33 mouse cellular contexts compared by ENCODE assay signal in the genomic region with DNA sequence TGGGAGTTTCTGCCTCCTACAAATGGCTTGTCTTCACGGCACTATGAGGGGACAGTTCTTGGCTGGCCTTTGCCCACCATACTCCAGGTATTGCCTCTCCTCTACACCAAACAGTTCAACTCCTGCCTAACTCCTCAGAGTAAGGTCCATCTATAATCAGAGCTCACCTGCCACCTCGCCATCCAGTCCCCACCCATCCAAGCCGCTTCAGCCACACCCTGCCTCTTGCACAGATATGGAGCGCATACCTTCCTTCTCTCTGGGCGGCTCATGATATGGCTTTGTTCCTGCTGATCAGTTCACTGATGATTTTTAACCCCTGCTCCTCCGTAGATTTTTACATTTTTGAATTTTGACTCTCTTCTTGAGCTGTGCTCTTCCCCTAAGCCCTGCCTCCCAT. TPM values are rescaled to one million over a fixed set of nuclear protein-coding genes. Genes with fewer than 3 reads are reported as not detected.
DNase-seq lines count a peak whose midpoint lies in the region; ATAC-seq and TF ChIP-seq lines count a peak whose summit lies in the region.
"Had no signal": no experiment of that assay in that cellular context is flagged by ENCODE, and none has a peak within 500 bp of the region (broad histone marks: within the 10 kb centered on the region; RNA-seq: fewer than 3 reads in every experiment).

No protein-coding gene starts in this region.

- TF ChIP-seq EP300 in lung, postnatal 0 days (IDR thresholded peaks at IDR 0.05) = no peak

- no peaks in the 10 kb centered on the region for H3K27me3 ChIP-seq in lung, embryonic 14.5 days (ENCODE audit: insufficient read depth, low read length)
- H3K27me3 ChIP-seq in lung, postnatal 0 days (replicated peaks; ENCODE audit: insufficient read depth, low read length) = no peaks in the 10 kb centered on the region
- no peaks in the 10 kb centered on the region for H3K27me3 ChIP-seq in liver, embryonic 12.5 days (replicated peaks)
- H3K27me3 ChIP-seq in stomach, embryonic 14.5 days (ENCODE audit: control insufficient read depth, insufficient read depth, low read length) = no peaks in the 10 kb centered on the region
- H3K27me3 ChIP-seq in forebrain, postnatal 0 days (ENCODE audit: insufficient read depth, low read length) = no peaks in the 10 kb centered on the region
- H3K27me3 ChIP-seq: embryonic facial prominence, embryonic 15.5 days; forebrain, embryonic 12.5 days; hindbrain, embryonic 12.5 days; midbrain, embryonic 13.5 days had no signal

- no peak overlapping the region for H3K9ac ChIP-seq in lung, embryonic 14.5 days
- no peak overlapping the region for H3K9ac ChIP-seq in lung, postnatal 0 days (replicated peaks; ENCODE audit: low read depth)
- H3K9ac ChIP-seq in liver, embryonic 12.5 days = no peak overlapping the region
- no peak overlapping the region for H3K9ac ChIP-seq in stomach, embryonic 14.5 days (replicated peaks; ENCODE audit: low read depth, low read length)
- H3K9ac ChIP-seq in forebrain, postnatal 0 days = no peak overlapping the region
- H3K9ac ChIP-seq: embryonic facial prominence, embryonic 15.5 days; hindbrain, embryonic 12.5 days; liver, embryonic 14.5 days had no signal

- no peak for ATAC-seq in lung, embryonic 14.5 days (ENCODE audit: insufficient read depth)
- ATAC-seq in lung, postnatal 0 days = no peak
- no peak for ATAC-seq in liver, embryonic 12.5 days
- ATAC-seq in stomach, embryonic 14.5 days (ENCODE audit: insufficient number of reproducible peaks, insufficient read depth, low FRiP score, low read depth) = peak; percentile 70
- no peak for ATAC-seq in forebrain, postnatal 0 days

- H3K36me3 ChIP-seq in lung, embryonic 14.5 days (ENCODE audit: insufficient read depth) = no peaks in the 10 kb centered on the region
- H3K36me3 ChIP-seq in lung, postnatal 0 days (ENCODE audit: insufficient read depth, low read length) = no peaks in the 10 kb centered on the region
- no peaks in the 10 kb centered on the region for H3K36me3 ChIP-seq in liver, embryonic 12.5 days
- no peaks in the 10 kb centered on the region for H3K36me3 ChIP-seq in stomach, embryonic 14.5 days (ENCODE audit: control insufficient read depth, insufficient read depth, low read length)
- H3K36me3 ChIP-seq in forebrain, postnatal 0 days (ENCODE audit: insufficient read depth) = no peaks in the 10 kb centered on the region
- H3K36me3 ChIP-seq: embryonic facial prominence, embryonic 15.5 days; forebrain, embryonic 12.5 days; heart, embryonic 10.5 days; hindbrain, embryonic 12.5 days; midbrain, embryonic 13.5 days had no signal

- no peaks in the 10 kb centered on the region for H3K9me3 ChIP-seq in lung, embryonic 14.5 days (ENCODE audit: low read depth, low read length)
- H3K9me3 ChIP-seq in lung, postnatal 0 days (ENCODE audit: low read length) = no peaks in the 10 kb centered on the region
- H3K9me3 ChIP-seq in liver, embryonic 12.5 days (replicated peaks) = no peaks in the 10 kb centered on the region
- H3K9me3 ChIP-seq in stomach, embryonic 14.5 days (ENCODE audit: control insufficient read depth, low read depth, low read length) = no peaks in the 10 kb centered on the region
- H3K9me3 ChIP-seq in forebrain, postnatal 0 days (ENCODE audit: low read length) = no peaks in the 10 kb centered on the region
- H3K9me3 ChIP-seq: embryonic facial prominence, embryonic 15.5 days; forebrain, embryonic 12.5 days; heart, embryonic 10.5 days; hindbrain, embryonic 12.5 days; midbrain, embryonic 13.5 days had no signal

- no peak for DNase-seq in lung, embryonic 14.5 days
- DNase-seq in lung, postnatal 0 days (ENCODE audit: low spot score) = no peak
- DNase-seq in left cerebral cortex, postnatal 14 days (ENCODE audit: low spot score in 2 of 2) = no peak
- DNase-seq in urinary bladder, postnatal 4 days (ENCODE audit: low spot score in 2 of 2) = no peak
- DNase-seq in kidney, postnatal 10 days = no peak
- no peak for DNase-seq in forebrain, postnatal 0 days
- DNase-seq: adrenal gland, adult 8-10 months; cerebellum, adult 2 months; gastrocnemius, postnatal 14 days; heart, postnatal 36 days; kidney, adult 8-10 months; layer of hippocampus, postnatal 36 days; lung, postnatal 4 days; right cerebral cortex, postnatal 14 days had no signal

- no peak overlapping the region for H3K27ac ChIP-seq in lung, embryonic 14.5 days (ENCODE audit: low read depth)
- no peak overlapping the region for H3K27ac ChIP-seq in lung, postnatal 0 days (ENCODE audit: low read length)
- no peak overlapping the region for H3K27ac ChIP-seq in liver, embryonic 12.5 days
- no peak overlapping the region for H3K27ac ChIP-seq in stomach, embryonic 14.5 days (ENCODE audit: low read length)
- H3K27ac ChIP-seq in forebrain, postnatal 0 days (ENCODE audit: low read depth, low read length) = no peak overlapping the region
- H3K27ac ChIP-seq: embryonic facial prominence, embryonic 15.5 days; forebrain, embryonic 12.5 days; heart, embryonic 10.5 days; kidney, postnatal 0 days; liver, embryonic 14.5 days; midbrain, embryonic 13.5 days had no signal

- TF ChIP-seq CTCF in lung, embryonic 14.5 days (IDR thresholded peaks at IDR 0.05; ENCODE audit: low read depth) = no peak
- TF ChIP-seq CTCF in lung, postnatal 0 days (IDR thresholded peaks at IDR 0.05) = no peak
- no peak for TF ChIP-seq CTCF in forebrain, postnatal 0 days (IDR thresholded peaks at IDR 0.05; ENCODE audit: low read depth)

- peak overlapping the region; percentile 66; the same call in 1 of the 2 replicates for H3K4me2 ChIP-seq in lung, embryonic 14.5 days
- H3K4me2 ChIP-seq in lung, postnatal 0 days (replicated peaks; ENCODE audit: low read depth, low read length) = no peak overlapping the region
- 0 out of 2 replicates have a peak overlapping the region, but pooled peaks have one; percentile 75 for H3K4me2 ChIP-seq in liver, embryonic 12.5 days
- no peak overlapping the region for H3K4me2 ChIP-seq in stomach, embryonic 14.5 days (replicated peaks; ENCODE audit: low read depth, low read length)
- no peak overlapping the region for H3K4me2 ChIP-seq in forebrain, postnatal 0 days (ENCODE audit: low read depth)

- intact Hi-C loops in left cerebral cortex, postnatal 14 days (cut with DNase I) = loop anchor here (5.0 kb wide), 1 partner anchor 136 kb away; no protein-coding TSS in a partner anchor

- peaks cover 21% of the 10 kb centered on the region for H3K4me1 ChIP-seq in lung, embryonic 14.5 days (ENCODE audit: insufficient read depth)
- peaks cover 25% of the 10 kb centered on the region; the same call in 1 of the 2 replicates for H3K4me1 ChIP-seq in lung, postnatal 0 days (ENCODE audit: insufficient read depth, low read depth, low read length)
- H3K4me1 ChIP-seq in liver, embryonic 12.5 days = peaks cover 32% of the 10 kb centered on the region
- H3K4me1 ChIP-seq in stomach, embryonic 14.5 days (ENCODE audit: control insufficient read depth, insufficient read depth, low read length) = peaks cover 37% of the 10 kb centered on the region; the same call in 1 of the 2 replicates
- H3K4me1 ChIP-seq in forebrain, postnatal 0 days (ENCODE audit: insufficient read depth) = 0 out of 2 replicates have a peak, but pooled peaks cover 8% of the 10 kb centered on the region

- H3K4me3 ChIP-seq in lung, embryonic 14.5 days (ENCODE audit: low read depth, low read length) = no peak overlapping the region
- no peak overlapping the region for H3K4me3 ChIP-seq in lung, postnatal 0 days (ENCODE audit: low read depth, low read length)
- no peak overlapping the region for H3K4me3 ChIP-seq in liver, embryonic 12.5 days
- no peak overlapping the region for H3K4me3 ChIP-seq in stomach, embryonic 14.5 days (ENCODE audit: low read depth, low read length)
- H3K4me3 ChIP-seq in forebrain, postnatal 0 days (ENCODE audit: low read depth, low read length) = no peak overlapping the region

- 68% methylated on average over 6 of the region's 6 CpGs for WGBS in lung, embryonic 14.5 days
- WGBS in lung, postnatal 0 days = 69% methylated on average over 6 of the region's 6 CpGs
- 32% methylated on average over 6 of the region's 6 CpGs for WGBS in liver, embryonic 12.5 days (ENCODE audit: insufficient replicate concordance)
- WGBS in stomach, embryonic 14.5 days = 64% methylated on average over 6 of the region's 6 CpGs
- WGBS in forebrain, postnatal 0 days = 92% methylated on average over 6 of the region's 6 CpGs

RNA-seq across cellular contexts. Expression of gene Ifnk, which starts 53.3 kb away (rescaled TPM):
- 0.32 and 0.39 TPM in 2 replicates for polyA plus RNA-seq in lung, embryonic 14.5 days (2014; fragmentation: Nextera tagmentation; extraction: Ambion mirVana)
- polyA plus RNA-seq in lung, postnatal 0 days (2015; fragmentation: Nextera tagmentation; extraction: Ambion mirVana) = 0.16 and 0.18 TPM in 2 replicates
- polyA plus RNA-seq in liver, embryonic 12.5 days (2016; fragmentation: Nextera tagmentation; extraction: Ambion mirVana) = 0.17 TPM in 1 of 2 replicates, not detected in the other
- 0.55 and 0.65 TPM in 2 replicates for polyA plus RNA-seq in stomach, embryonic 14.5 days (2014; fragmentation: Nextera tagmentation; extraction: Ambion mirVana)
- not detected for total RNA-seq in left cerebral cortex, postnatal 14 days (2021)
- total RNA-seq in forebrain, postnatal 0 days (2014; rRNA removed) = not detected in 2 replicates
- not detected in 2 replicates for polyA plus RNA-seq in forebrain, postnatal 0 days (2015; fragmentation: Nextera tagmentation; extraction: Ambion mirVana)
- total RNA-seq: adrenal gland, postnatal 4 days; gastrocnemius, postnatal 14 days; granulocyte monocyte progenitor cell, adult 5-6 weeks; heart, postnatal 36 days; layer of hippocampus, postnatal 36 days; left cerebral cortex, postnatal 10 days; megakaryocyte-erythroid progenitor cell, adult 5-6 weeks had no signal
- polyA plus RNA-seq: cerebellum, adult 2 months; cortical plate, adult 2 months; embryonic facial prominence, embryonic 15.5 days; hindbrain, embryonic 12.5 days; kidney, postnatal 0 days; large intestine, adult 2 months; limb, embryonic 11.5 days; liver, embryonic 14.5 days; lung, embryonic 16.5 days; midbrain, embryonic 13.5 days; neural tube, embryonic 14.5 days; testis, adult 2 months had no signal

RNA-seq across cellular contexts. Expression of gene Mob3b, which starts 58.7 kb away (rescaled TPM):
- 14.0 and 14.9 TPM in 2 replicates for polyA plus RNA-seq in lung, embryonic 14.5 days (2014; fragmentation: Nextera tagmentation; extraction: Ambion mirVana)
- 14.7 and 14.8 TPM in 2 replicates for polyA plus RNA-seq in lung, postnatal 0 days (2015; fragmentation: Nextera tagmentation; extraction: Ambion mirVana)
- polyA plus RNA-seq in liver, embryonic 12.5 days (2016; fragmentation: Nextera tagmentation; extraction: Ambion mirVana) = 6.0 and 7.1 TPM in 2 replicates
- 22.5 and 23.6 TPM in 2 replicates for polyA plus RNA-seq in stomach, embryonic 14.5 days (2014; fragmentation: Nextera tagmentation; extraction: Ambion mirVana)
- total RNA-seq in left cerebral cortex, postnatal 14 days (2021) = 1 to 10 TPM; 2.6 to 6.5 TPM
- 3.0 and 3.2 TPM in 2 replicates for total RNA-seq in forebrain, postnatal 0 days (2014; rRNA removed)
- polyA plus RNA-seq in forebrain, postnatal 0 days (2015; fragmentation: Nextera tagmentation; extraction: Ambion mirVana) = 2.1 and 4.3 TPM in 2 replicates

Comparison
In these comparisons a context has a peak if more than half of its experiments do, and no peak if none do; other contexts are left out.
1. H3K4me2 ChIP-seq: peak in lung, embryonic 14.5 days (single experiment) and liver, embryonic 12.5 days (single experiment); none in lung, postnatal 0 days (single experiment), stomach, embryonic 14.5 days (single experiment) and forebrain, postnatal 0 days (single experiment).